Mouse (Mus musculus): ENCODE measurements around the gene Poll.

DNA sequence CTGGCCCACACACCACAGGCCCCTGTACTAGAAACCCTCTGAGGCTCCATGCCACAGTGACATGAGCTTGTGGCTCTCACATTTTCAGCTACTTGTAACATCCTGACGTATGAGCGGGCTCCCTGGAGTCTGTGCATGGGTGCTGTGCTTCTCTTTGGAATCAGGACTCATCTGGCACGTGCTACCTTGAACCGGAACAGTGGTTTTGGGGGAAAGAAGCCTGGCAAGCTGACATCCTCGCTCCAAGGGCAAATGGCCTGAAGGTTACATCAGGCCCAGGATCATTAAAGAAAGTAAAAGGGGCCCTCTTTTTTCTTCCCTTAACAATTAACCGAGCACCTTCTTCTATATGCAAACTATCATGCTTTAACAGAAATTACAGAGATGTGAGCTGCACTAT lies 22.8 kb upstream of the Poll start:
- TF ChIP-seq CTCF (IDR thresholded peaks at IDR 0.05; ENCODE audit: borderline replicate concordance, insufficient read depth, low read depth, low read length) (no peak), POLR2A (IDR thresholded peaks at IDR 0.05; ENCODE audit: borderline replicate concordance, insufficient read depth, low read length) (no peak)
